Mouse (Mus musculus): ENCODE data around the gene Cdk20.
"Not testable (repeated sequence)": the region's sequence is repeated elsewhere in the genome, so short reads cannot be mapped to it uniquely, and the experiment has no call there.

Gene Cdk20

GRCm38 (mm10) chr13:64443263-64443894 lies 11.3 kb downstream of the Cdk20 start:
- DNase-seq (ENCODE audit: low read depth, low spot score), result peak; percentile 28
- no peaks in the 10 kb centered on the region for H3K36me3 ChIP-seq (ENCODE audit: control insufficient read depth, insufficient read depth, low read length, poor library complexity, severe bottlenecking)
- no peaks in the 10 kb centered on the region for H3K27me3 ChIP-seq (ENCODE audit: control insufficient read depth, insufficient read depth, low read length, poor library complexity, severe bottlenecking)

- H3K36me3 ChIP-seq (ENCODE audit: control insufficient read depth, insufficient read depth, low read length, poor library complexity, severe bottlenecking), result no peaks in the 10 kb centered on the region
- H3K27me3 ChIP-seq (ENCODE audit: control insufficient read depth, insufficient read depth, low read length, poor library complexity, severe bottlenecking), result no peaks in the 10 kb centered on the region
- DNase-seq (ENCODE audit: low read depth, low spot score), result no peak
These were observed 13.3 kb downstream of the Cdk20 start for GRCm38 (mm10) chr13:64445254-64445920.

GRCm38 (mm10) chr13:64447947-64448346 lies 15.8 kb downstream of the Cdk20 start:
- Histone ChIP-seq H3K36me3 (ENCODE audit: control insufficient read depth, insufficient read depth, low read length, poor library complexity, severe bottlenecking) (no peaks in the 10 kb centered on the region), H3K27me3 (ENCODE audit: control insufficient read depth, insufficient read depth, low read length, poor library complexity, severe bottlenecking) (no peaks in the 10 kb centered on the region)
- peak; percentile 36 for DNase-seq (ENCODE audit: low read depth, low spot score)

- H3K36me3 ChIP-seq (ENCODE audit: control insufficient read depth, insufficient read depth, low read length, poor library complexity, severe bottlenecking), result no peaks in the 10 kb centered on the region
- no peaks in the 10 kb centered on the region for H3K27me3 ChIP-seq (ENCODE audit: control insufficient read depth, insufficient read depth, low read length, poor library complexity, severe bottlenecking)
- DNase-seq (ENCODE audit: low read depth, low spot score), result no peak
These were observed 16.6 kb downstream of the Cdk20 start for GRCm38 (mm10) chr13:64448729-64449128.

GRCm38 (mm10) chr13:64450001-64450794 lies 18.1 kb downstream of the Cdk20 start:
- Histone ChIP-seq H3K36me3 (ENCODE audit: control insufficient read depth, insufficient read depth, low read length, poor library complexity, severe bottlenecking) (no peaks in the 10 kb centered on the region), H3K27me3 (ENCODE audit: control insufficient read depth, insufficient read depth, low read length, poor library complexity, severe bottlenecking) (no peaks in the 10 kb centered on the region)
- no peak for DNase-seq (ENCODE audit: low read depth, low spot score)

DNA sequence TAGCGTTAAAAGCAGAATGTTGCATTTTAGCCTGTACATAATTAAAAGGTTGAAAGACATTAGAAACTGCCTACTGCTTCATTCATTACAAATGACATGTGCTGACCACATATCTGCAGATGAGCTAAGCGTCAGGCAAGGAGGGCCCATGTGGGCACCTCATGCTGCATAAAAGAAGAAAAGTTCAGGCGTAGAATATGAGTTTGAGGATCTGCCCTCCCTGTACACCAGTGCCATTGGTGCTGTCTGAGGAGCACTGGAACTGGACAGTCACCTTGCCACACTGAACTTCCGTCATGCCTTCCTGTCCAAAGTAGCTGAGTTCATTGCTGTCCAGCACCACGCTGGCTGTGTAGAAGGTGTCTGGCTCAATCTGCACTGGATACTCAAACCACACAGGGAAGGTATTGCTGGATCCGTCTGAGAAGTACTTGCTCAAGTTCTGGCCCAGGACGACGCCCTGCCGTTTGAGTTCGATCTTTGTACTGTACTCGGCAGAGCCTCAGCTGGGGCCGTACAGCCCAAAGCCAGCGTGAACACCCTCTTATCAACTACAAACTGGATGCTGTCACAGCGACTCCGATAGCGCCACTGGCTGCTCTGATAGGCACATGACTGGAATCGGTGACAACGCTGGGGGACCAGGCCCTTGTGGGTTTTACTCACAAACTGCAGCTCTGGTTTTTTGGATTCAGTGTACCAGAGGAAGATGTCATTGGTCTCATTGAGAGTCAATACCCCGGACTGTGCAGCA lies 25.3 kb downstream of the Cdk20 start:
- not testable (repeated sequence) for H3K27me3 ChIP-seq (ENCODE audit: control insufficient read depth, insufficient read depth, low read length, poor library complexity, severe bottlenecking); H3K36me3 ChIP-seq (ENCODE audit: control insufficient read depth, insufficient read depth, low read length, poor library complexity, severe bottlenecking); DNase-seq (ENCODE audit: low read depth, low spot score)

GRCm38 (mm10) chr13:64458181-64458580 lies 26.1 kb downstream of the Cdk20 start:
- Histone ChIP-seq H3K36me3 (ENCODE audit: control insufficient read depth, insufficient read depth, low read length, poor library complexity, severe bottlenecking) (no peaks in the 10 kb centered on the region), H3K27me3 (ENCODE audit: control insufficient read depth, insufficient read depth, low read length, poor library complexity, severe bottlenecking) (no peaks in the 10 kb centered on the region)
- DNase-seq (ENCODE audit: low read depth, low spot score), result no peak

- DNase-seq (ENCODE audit: low read depth, low spot score), result no peak
- H3K27me3 ChIP-seq (ENCODE audit: control insufficient read depth, insufficient read depth, low read length, poor library complexity, severe bottlenecking), result no peaks in the 10 kb centered on the region
- H3K36me3 ChIP-seq (ENCODE audit: control insufficient read depth, insufficient read depth, low read length, poor library complexity, severe bottlenecking), result no peaks in the 10 kb centered on the region
These were observed 30.5 kb downstream of the Cdk20 start for GRCm38 (mm10) chr13:64462581-64462980.

DNA sequence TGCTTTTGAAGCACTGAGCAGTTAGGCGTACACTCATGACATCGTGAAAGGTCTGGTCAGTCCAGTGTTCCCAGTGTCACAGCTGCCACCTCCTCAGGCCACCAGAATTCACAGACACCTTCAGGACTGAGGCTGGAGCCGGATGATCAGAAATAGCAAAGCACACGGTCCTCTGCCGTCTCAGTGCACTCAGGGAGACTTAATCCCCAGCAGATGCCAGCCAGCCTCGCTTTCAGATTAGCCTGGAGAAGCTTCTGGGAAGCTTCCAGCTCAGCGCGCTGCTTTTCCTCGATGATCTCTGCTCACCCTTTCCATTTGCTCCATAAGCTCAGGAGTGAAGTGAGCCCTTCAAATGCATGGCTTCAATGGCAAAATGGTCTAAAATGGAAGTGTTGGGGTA lies 33.1 kb downstream of the Cdk20 start:
- Histone ChIP-seq H3K36me3 (ENCODE audit: control insufficient read depth, insufficient read depth, low read length, poor library complexity, severe bottlenecking) (no peaks in the 10 kb centered on the region), H3K27me3 (ENCODE audit: control insufficient read depth, insufficient read depth, low read length, poor library complexity, severe bottlenecking) (no peaks in the 10 kb centered on the region)
- DNase-seq (ENCODE audit: low read depth, low spot score), result no peak

GRCm38 (mm10) chr13:64467886-64468285 lies 35.8 kb downstream of the Cdk20 start:
- H3K36me3 ChIP-seq (ENCODE audit: control insufficient read depth, insufficient read depth, low read length, poor library complexity, severe bottlenecking), result no peaks in the 10 kb centered on the region
- no peak for DNase-seq (ENCODE audit: low read depth, low spot score)
- H3K27me3 ChIP-seq (ENCODE audit: control insufficient read depth, insufficient read depth, low read length, poor library complexity, severe bottlenecking), result no peaks in the 10 kb centered on the region

GRCm38 (mm10) chr13:64477968-64478367 lies 45.9 kb downstream of the Cdk20 start:
- no peaks in the 10 kb centered on the region for H3K27me3 ChIP-seq (ENCODE audit: control insufficient read depth, insufficient read depth, low read length, poor library complexity, severe bottlenecking)
- no peaks in the 10 kb centered on the region for H3K36me3 ChIP-seq (ENCODE audit: control insufficient read depth, insufficient read depth, low read length, poor library complexity, severe bottlenecking)
- no peak for DNase-seq (ENCODE audit: low read depth, low spot score)

- no peaks in the 10 kb centered on the region for H3K27me3 ChIP-seq (ENCODE audit: control insufficient read depth, insufficient read depth, low read length, poor library complexity, severe bottlenecking)
- no peaks in the 10 kb centered on the region for H3K36me3 ChIP-seq (ENCODE audit: control insufficient read depth, insufficient read depth, low read length, poor library complexity, severe bottlenecking)
- no peak for DNase-seq (ENCODE audit: low read depth, low spot score)
These were observed 47.8 kb downstream of the Cdk20 start for GRCm38 (mm10) chr13:64479960-64480359.

- no peaks in the 10 kb centered on the region for H3K36me3 ChIP-seq (ENCODE audit: control insufficient read depth, insufficient read depth, low read length, poor library complexity, severe bottlenecking)
- no peaks in the 10 kb centered on the region for H3K27me3 ChIP-seq (ENCODE audit: control insufficient read depth, insufficient read depth, low read length, poor library complexity, severe bottlenecking)
- DNase-seq (ENCODE audit: low read depth, low spot score), result no peak
These were observed 57.8 kb downstream of the Cdk20 start for GRCm38 (mm10) chr13:64489886-64490285.
